Mouse (Mus musculus) testis, adult 2 months (tissue): Measurements from ENCODE around the gene Nacad. TPM values are rescaled to one million over a fixed set of nuclear protein-coding genes. Genes with fewer than 3 reads are reported as not detected.

ENCODE experiments used
- H3K27ac ChIP-seq: fragments of 200-500 bp; 2 replicates; pipeline ENCODE4 v1.5.1; 2012; ENCODE audit warnings: low read depth, low read length; ENCODE audit not compliant: control insufficient read depth, insufficient read depth
- H3K27me3 ChIP-seq: fragments of 200-500 bp; 2 replicates; pipeline ENCODE4 v1.6.1; 2012; ENCODE audit warnings: mild to moderate bottlenecking, low read length, moderate library complexity; ENCODE audit not compliant: control insufficient read depth, insufficient read depth
- H3K36me3 ChIP-seq: fragments of 200-500 bp; 2 replicates; pipeline ENCODE4 v1.6.1; 2012; ENCODE audit warnings: mild to moderate bottlenecking, low read length; ENCODE audit not compliant: control insufficient read depth, insufficient read depth
- H3K4me1 ChIP-seq: fragments of 200-500 bp; 2 replicates; pipeline ENCODE4 v1.6.1; 2012; ENCODE audit warnings: low read length; ENCODE audit not compliant: control insufficient read depth, insufficient read depth
- H3K4me3 ChIP-seq: fragments of 200-500 bp; 2 replicates; pipeline ENCODE4 v1.5.1; 2012; ENCODE audit warnings: low read depth, mild to moderate bottlenecking, low read length, moderate library complexity, mixed read lengths; ENCODE audit not compliant: control insufficient read depth
- CTCF ChIP-seq: fragments of 200-500 bp; IDR thresholded peaks from 2 replicates; pipeline ENCODE4 v1.5.1; 2012; ENCODE audit warnings: low read depth, mild to moderate bottlenecking, inconsistent platforms, low read length, moderate library complexity; ENCODE audit not compliant: control insufficient read depth, insufficient read depth, insufficient replicate concordance
- POLR2A ChIP-seq: fragments of 200-500 bp; IDR thresholded peaks from 2 replicates; pipeline ENCODE4 v1.6.1; 2012; ENCODE audit warnings: low read depth, mild to moderate bottlenecking, inconsistent platforms, low read length, moderate library complexity; ENCODE audit not compliant: control insufficient read depth
- polyA plus RNA-seq: library from polyadenylated mRNA; depleted of rRNA; stranded (reverse); fragments of >200 nt; gene quantifications from 2 replicates; pipeline ENCODE4 v1.2.3, GENCODE M21; 2012

The Nacad gene
- polyA plus RNA-seq, 1 experiment: 1.4 TPM

GRCm38 (mm10) chr11:6624619-6625382, 18.9 kb upstream of the Nacad start:
- TF ChIP-seq CTCF: no peak
- H3K27me3 ChIP-seq: no peaks in the 10 kb centered on the region
- H3K4me1 ChIP-seq: peaks cover 7% of the 10 kb centered on the region
- H3K36me3 ChIP-seq: peaks cover 8% of the 10 kb centered on the region
- H3K4me3 ChIP-seq: peak overlapping the region; percentile 99; the same call in 1 of the 2 replicates
- H3K27ac ChIP-seq: no peak overlapping the region

- H3K4me1 ChIP-seq: peaks cover 7% of the 10 kb centered on the region
- H3K36me3 ChIP-seq: peaks cover 9% of the 10 kb centered on the region
- H3K4me3 ChIP-seq: no peak overlapping the region
- H3K27me3 ChIP-seq: no peaks in the 10 kb centered on the region
- no peak overlapping the region for H3K27ac ChIP-seq
- no peak for TF ChIP-seq POLR2A
- no peak for TF ChIP-seq CTCF
Measured at GRCm38 (mm10) chr11:6623704-6624103, 17.9 kb upstream of the Nacad start.

- TF ChIP-seq CTCF (no peak), POLR2A (no peak)
- no peaks in the 10 kb centered on the region for H3K4me1 ChIP-seq
- peaks cover 4% of the 10 kb centered on the region for H3K36me3 ChIP-seq
- H3K4me3 ChIP-seq: no peak overlapping the region
- no peaks in the 10 kb centered on the region for H3K27me3 ChIP-seq
- no peak overlapping the region for H3K27ac ChIP-seq
Measured at GRCm38 (mm10) chr11:6615250-6616205, 9.7 kb upstream of the Nacad start.

GRCm38 (mm10) chr11:6605021-6605481, 802 bp downstream of the Nacad start:
- Histone ChIP-seq H3K4me3 (peak overlapping the region; percentile 61), H3K4me1 (peaks cover 13% of the 10 kb centered on the region), H3K27ac (no peak overlapping the region), H3K36me3 (no peaks in the 10 kb centered on the region), H3K27me3 (no peaks in the 10 kb centered on the region)
- TF ChIP-seq POLR2A (no peak), CTCF (no peak)

- Histone ChIP-seq H3K27me3 (no peaks in the 10 kb centered on the region), H3K4me3 (no peak overlapping the region), H3K36me3 (no peaks in the 10 kb centered on the region), H3K4me1 (peaks cover 18% of the 10 kb centered on the region), H3K27ac (no peak overlapping the region)
- TF ChIP-seq POLR2A (no peak), CTCF (no peak)
Measured at GRCm38 (mm10) chr11:6604604-6604936, 1.3 kb downstream of the Nacad start.

GRCm38 (mm10) chr11:6603887-6604603, 1.8 kb downstream of the Nacad start:
- H3K36me3 ChIP-seq: no peaks in the 10 kb centered on the region
- H3K4me1 ChIP-seq: peaks cover 23% of the 10 kb centered on the region
- H3K4me3 ChIP-seq: no peak overlapping the region
- TF ChIP-seq CTCF (no peak), POLR2A (no peak)
- H3K27me3 ChIP-seq: no peaks in the 10 kb centered on the region
- no peak overlapping the region for H3K27ac ChIP-seq

- Histone ChIP-seq H3K27me3 (no peaks in the 10 kb centered on the region), H3K4me1 (peaks cover 28% of the 10 kb centered on the region)
- TF ChIP-seq CTCF (no peak), POLR2A (no peak)
Measured at GRCm38 (mm10) chr11:6603224-6603623, 2.6 kb downstream of the Nacad start.

More at GRCm38 (mm10) chr11:6603224-6603623, 2.6 kb downstream of the Nacad start:
- H3K27ac ChIP-seq: no peak overlapping the region
- no peak overlapping the region for H3K4me3 ChIP-seq
- H3K36me3 ChIP-seq: no peaks in the 10 kb centered on the region
